In genomic region chr10:19968445-19968844, GRCm38 (mm10) we compare ENCODE assay signal across 25 mouse cellular contexts.
"Had no signal": no experiment of that assay in that cellular context is flagged by ENCODE, and none has a peak within 500 bp of the region (broad histone marks: within the 10 kb centered on the region; RNA-seq: fewer than 3 reads in every experiment).

No protein-coding gene starts in this region.

- H3K4me1 ChIP-seq: hindbrain, embryonic 13.5 days; hindbrain, embryonic 15.5 days had no signal

- H3K36me3 ChIP-seq: heart, embryonic 13.5 days; heart, embryonic 15.5 days; hindbrain, embryonic 13.5 days; hindbrain, embryonic 15.5 days; intestine, embryonic 15.5 days; limb, embryonic 10.5 days; limb, embryonic 12.5 days had no signal

- H3K27ac ChIP-seq: gastrocnemius, adult 2 months; heart, embryonic 13.5 days; heart, embryonic 15.5 days; hindbrain, embryonic 13.5 days; hindbrain, embryonic 15.5 days; hindbrain, postnatal 0 days; intestine, embryonic 15.5 days; layer of hippocampus, adult 2 months; left cerebral cortex, adult 2 months; limb, embryonic 10.5 days; limb, embryonic 12.5 days had no signal

- H3K9me3 ChIP-seq: heart, embryonic 13.5 days; heart, embryonic 15.5 days; hindbrain, embryonic 13.5 days; hindbrain, embryonic 15.5 days; intestine, embryonic 15.5 days; limb, embryonic 10.5 days; limb, embryonic 12.5 days had no signal

- DNase-seq: gastrocnemius, adult 2 months; gastrocnemius, postnatal 10 days; gastrocnemius, postnatal 25 days; heart, adult 18-20 months; heart, postnatal 14 days; heart, postnatal 36 days; kidney, adult 18-20 months; kidney, adult 8-10 months; kidney, postnatal 10 days; kidney, postnatal 25 days; kidney, postnatal 4 days; liver had no signal

- H3K27me3 ChIP-seq: heart, embryonic 13.5 days; heart, embryonic 15.5 days; hindbrain, embryonic 13.5 days; hindbrain, embryonic 15.5 days; intestine, embryonic 15.5 days; limb, embryonic 12.5 days had no signal

- H3K4me3 ChIP-seq: gastrocnemius, adult 2 months; heart, embryonic 13.5 days; heart, embryonic 15.5 days; hindbrain, embryonic 13.5 days; hindbrain, embryonic 15.5 days; intestine, embryonic 15.5 days; layer of hippocampus, adult 2 months; left cerebral cortex, adult 2 months; limb, embryonic 10.5 days; limb, embryonic 12.5 days had no signal

- ATAC-seq: hindbrain, postnatal 0 days; intestine, embryonic 15.5 days; intestine, postnatal 0 days had no signal

- H3K4me2 ChIP-seq: heart, embryonic 11.5 days; heart, embryonic 13.5 days; heart, embryonic 15.5 days; hindbrain, embryonic 13.5 days; hindbrain, embryonic 15.5 days; intestine, embryonic 15.5 days; limb, embryonic 12.5 days; liver, embryonic 11.5 days had no signal

- H3K9ac ChIP-seq: heart, embryonic 13.5 days; heart, embryonic 15.5 days; hindbrain, embryonic 13.5 days; hindbrain, embryonic 15.5 days; intestine, embryonic 15.5 days; limb, embryonic 12.5 days had no signal
